Mouse (Mus musculus) neural tube, embryonic 15.5 days (tissue): ENCODE measurements around the gene Adal. TPM values are rescaled to one million over a fixed set of nuclear protein-coding genes. Genes with fewer than 3 reads are reported as not detected.
"Not testable (repeated sequence)": the region's sequence is repeated elsewhere in the genome, so short reads cannot be mapped to it uniquely, and the experiment has no call there.

Experiments
- ATAC-seq: fragments of 200-750 bp; cut with Nextera tagmentation; 2 replicates; pipeline ENCODE4 v1.8.0; 2017; ENCODE audit warnings: mild to moderate bottlenecking, moderate TSS enrichment, moderate library complexity; ENCODE audit not compliant: low FRiP score
- H3K27ac ChIP-seq: fragments of 300-500 bp; sonication (generic); replicated peaks from 2 replicates; pipeline ENCODE4 v1.5.1; 2015; ENCODE audit warnings: mild to moderate bottlenecking, inconsistent platforms
- H3K27me3 ChIP-seq: fragments of 300-500 bp; sonication (generic); replicated peaks from 2 replicates; pipeline ENCODE4 v1.6.1; 2015; ENCODE audit warnings: inconsistent platforms
- H3K36me3 ChIP-seq: fragments of 300-500 bp; sonication (generic); 2 replicates; pipeline ENCODE4 v1.6.1; 2015; ENCODE audit warnings: inconsistent platforms
- H3K4me1 ChIP-seq: fragments of 300-500 bp; sonication (generic); 2 replicates; pipeline ENCODE4 v1.6.1; 2015; ENCODE audit warnings: inconsistent platforms
- H3K4me2 ChIP-seq: fragments of 300-500 bp; sonication (generic); 2 replicates; pipeline ENCODE4 v1.6.1; 2015; ENCODE audit warnings: inconsistent platforms, mild to moderate bottlenecking, moderate library complexity
- H3K4me3 ChIP-seq: fragments of 300-500 bp; sonication (generic); replicated peaks from 2 replicates; pipeline ENCODE4 v1.5.1; 2015; ENCODE audit warnings: mild to moderate bottlenecking, inconsistent platforms
- H3K9ac ChIP-seq: fragments of 300-500 bp; sonication (generic); replicated peaks from 2 replicates; pipeline ENCODE4 v1.6.1; 2015; ENCODE audit warnings: mild to moderate bottlenecking, inconsistent platforms
- H3K9me3 ChIP-seq: fragments of 300-500 bp; sonication (generic); replicated peaks from 2 replicates; pipeline ENCODE4 v1.6.1; 2016; ENCODE audit warnings: inconsistent platforms
- WGBS: fragments of 180-500 bp; shearing (Covaris S2); methylation state at CpG from one replicate; pipeline ENCODE4 v1.1.7; 2015; ENCODE audit warnings: mixed read lengths; 5-methylcytosine and 5-hydroxymethylcytosine counted together
- polyA plus RNA-seq: library from polyadenylated mRNA; unstranded; fragments of >200 nt; fragmentation: Nextera tagmentation; extraction: Ambion mirVana; gene quantifications from 2 replicates; pipeline ENCODE4 v1.2.1, GENCODE M21; 2015

The Adal gene
- 27.1 and 27.6 TPM in 2 replicates for polyA plus RNA-seq

- H3K4me3 ChIP-seq: peak within 1 kb of the TSS; percentile 84
- H3K27ac ChIP-seq: peak within 1 kb of the TSS; percentile 100
- H3K4me2 ChIP-seq: peak within 1 kb of the TSS; percentile 90
- no peaks in the 10 kb centered on the region for H3K27me3 ChIP-seq
- peak; percentile 98 for ATAC-seq
- H3K9me3 ChIP-seq: no peaks in the 10 kb centered on the region
- peaks cover 12% of the 10 kb centered on the region for H3K36me3 ChIP-seq
- H3K4me1 ChIP-seq: peaks cover 45% of the 10 kb centered on the region
- H3K9ac ChIP-seq: peak within 1 kb of the TSS; percentile 92
- WGBS: under 1% methylated on average over 87 of the region's 87 CpGs
These were observed at the start of gene Adal, which contains the start of gene Lcmt2 for GRCm38 (mm10) chr2:121140018-121140882. Gene Adal, plus strand, starts transcription at chr2:121140428. Gene Lcmt2, minus strand, starts transcription at chr2:121140653.

- Histone ChIP-seq H3K4me3 (no peak overlapping the region), H3K27ac (no peak overlapping the region), H3K9ac (no peak overlapping the region), H3K4me2 (no peak overlapping the region), H3K9me3 (no peaks in the 10 kb centered on the region), H3K4me1 (peaks cover 2% of the 10 kb centered on the region; the same call in 1 of the 2 replicates), H3K27me3 (no peaks in the 10 kb centered on the region), H3K36me3 (no peaks in the 10 kb centered on the region)
- no peak; the same call in 1 of the 2 replicates for ATAC-seq
- WGBS: 25% methylated on average over 9 of the region's 9 CpGs
These were observed 38.2 kb upstream of the Adal start for GRCm38 (mm10) chr2:121102051-121102450.

- peaks cover 2% of the 10 kb centered on the region; the same call in 1 of the 2 replicates for H3K4me1 ChIP-seq
- H3K4me2 ChIP-seq: no peak overlapping the region
- H3K9me3 ChIP-seq: no peaks in the 10 kb centered on the region
- H3K27ac ChIP-seq: no peak overlapping the region
- no peaks in the 10 kb centered on the region for H3K27me3 ChIP-seq
- H3K4me3 ChIP-seq: no peak overlapping the region
- ATAC-seq: no peak
- H3K9ac ChIP-seq: no peak overlapping the region
- H3K36me3 ChIP-seq: no peaks in the 10 kb centered on the region
These were observed 34.3 kb upstream of the Adal start for GRCm38 (mm10) chr2:121105940-121106339.

- Histone ChIP-seq H3K9ac (no peak within 1 kb of the TSS), H3K4me1 (no peaks in the 10 kb centered on the region), H3K27me3 (no peaks in the 10 kb centered on the region), H3K4me2 (no peak within 1 kb of the TSS), H3K27ac (no peak within 1 kb of the TSS), H3K9me3 (no peaks in the 10 kb centered on the region), H3K4me3 (no peak within 1 kb of the TSS), H3K36me3 (no peaks in the 10 kb centered on the region)
- ATAC-seq: no peak
- WGBS: 86% methylated on average over 4 of the region's 4 CpGs
These were observed 30.5 kb upstream of the Adal start, which contains the start of gene Tgm7 for GRCm38 (mm10) chr2:121109695-121110094. Gene Tgm7, minus strand, starts transcription at chr2:121109795.

- Histone ChIP-seq H3K27ac (no peak overlapping the region), H3K27me3 (no peaks in the 10 kb centered on the region), H3K9ac (no peak overlapping the region), H3K4me2 (no peak overlapping the region), H3K9me3 (no peaks in the 10 kb centered on the region), H3K4me1 (no peaks in the 10 kb centered on the region), H3K4me3 (no peak overlapping the region), H3K36me3 (no peaks in the 10 kb centered on the region)
- WGBS: 96% methylated on average over 2 of the region's 2 CpGs
- ATAC-seq: no peak
These were observed 24.8 kb upstream of the Adal start for GRCm38 (mm10) chr2:121115418-121115817.

- H3K27me3 ChIP-seq: no peaks in the 10 kb centered on the region
- H3K9me3 ChIP-seq: no peaks in the 10 kb centered on the region
- 89% methylated on average over 3 of the region's 3 CpGs for WGBS
- no peak overlapping the region for H3K27ac ChIP-seq
- ATAC-seq: no peak
- no peaks in the 10 kb centered on the region for H3K36me3 ChIP-seq
- no peaks in the 10 kb centered on the region for H3K4me1 ChIP-seq
- H3K4me3 ChIP-seq: no peak overlapping the region
- no peak overlapping the region for H3K4me2 ChIP-seq
- no peak overlapping the region for H3K9ac ChIP-seq
These were observed 21.0 kb upstream of the Adal start for GRCm38 (mm10) chr2:121119260-121119659.

- not testable (repeated sequence) for H3K27me3 ChIP-seq, H3K9me3 ChIP-seq, H3K36me3 ChIP-seq, H3K27ac ChIP-seq, H3K4me3 ChIP-seq, H3K4me1 ChIP-seq, H3K9ac ChIP-seq, H3K4me2 ChIP-seq, ATAC-seq
- WGBS: 94% methylated on average over 5 of the region's 5 CpGs
These were observed 13.9 kb upstream of the Adal start for GRCm38 (mm10) chr2:121126302-121126701.

- Histone ChIP-seq H3K36me3 (no peaks in the 10 kb centered on the region), H3K9me3 (no peaks in the 10 kb centered on the region), H3K4me3 (no peak overlapping the region), H3K27me3 (no peaks in the 10 kb centered on the region), H3K27ac (no peak overlapping the region), H3K4me1 (no peaks in the 10 kb centered on the region), H3K9ac (no peak overlapping the region), H3K4me2 (no peak overlapping the region)
- 95% methylated on average over 1 of the region's 1 CpGs for WGBS
- ATAC-seq: no peak
These were observed 12.7 kb upstream of the Adal start for GRCm38 (mm10) chr2:121127536-121127935.

- H3K27me3 ChIP-seq: no peaks in the 10 kb centered on the region
- H3K36me3 ChIP-seq: no peaks in the 10 kb centered on the region
- H3K27ac ChIP-seq: no peak overlapping the region
- H3K9ac ChIP-seq: no peak overlapping the region
- no peaks in the 10 kb centered on the region for H3K4me1 ChIP-seq
- no peak overlapping the region for H3K4me3 ChIP-seq
- 74% methylated on average over 9 of the region's 9 CpGs for WGBS
- no peak for ATAC-seq
- no peaks in the 10 kb centered on the region for H3K9me3 ChIP-seq
- no peak overlapping the region for H3K4me2 ChIP-seq
These were observed 11.2 kb upstream of the Adal start for GRCm38 (mm10) chr2:121128865-121129620.

- H3K9ac ChIP-seq: no peak overlapping the region
- H3K4me1 ChIP-seq: peaks cover 11% of the 10 kb centered on the region; the same call in 1 of the 2 replicates
- ATAC-seq: no peak
- no peak overlapping the region for H3K27ac ChIP-seq
- H3K27me3 ChIP-seq: no peaks in the 10 kb centered on the region
- no peak overlapping the region for H3K4me3 ChIP-seq
- H3K4me2 ChIP-seq: no peak overlapping the region
- 84% methylated on average over 1 of the region's 1 CpGs for WGBS
- H3K9me3 ChIP-seq: no peaks in the 10 kb centered on the region
- no peaks in the 10 kb centered on the region for H3K36me3 ChIP-seq
These were observed 7.4 kb upstream of the Adal start for GRCm38 (mm10) chr2:121132822-121133221.

- Histone ChIP-seq H3K9ac (no peak overlapping the region), H3K27ac (no peak overlapping the region), H3K9me3 (no peaks in the 10 kb centered on the region), H3K36me3 (no peaks in the 10 kb centered on the region), H3K4me1 (peaks cover 44% of the 10 kb centered on the region), H3K4me3 (no peak overlapping the region), H3K4me2 (no peak overlapping the region), H3K27me3 (no peaks in the 10 kb centered on the region)
- WGBS: 95% methylated on average over 4 of the region's 4 CpGs
- no peak for ATAC-seq
These were observed 2.9 kb upstream of the Adal start for GRCm38 (mm10) chr2:121137371-121137770.
